Mouse (Mus musculus): ENCODE results near the gene Olfr488.
"Not testable (repeated sequence)": the region's sequence is repeated elsewhere in the genome, so short reads cannot be mapped to it uniquely, and the experiment has no call there.

Olfr488 gene

DNA sequence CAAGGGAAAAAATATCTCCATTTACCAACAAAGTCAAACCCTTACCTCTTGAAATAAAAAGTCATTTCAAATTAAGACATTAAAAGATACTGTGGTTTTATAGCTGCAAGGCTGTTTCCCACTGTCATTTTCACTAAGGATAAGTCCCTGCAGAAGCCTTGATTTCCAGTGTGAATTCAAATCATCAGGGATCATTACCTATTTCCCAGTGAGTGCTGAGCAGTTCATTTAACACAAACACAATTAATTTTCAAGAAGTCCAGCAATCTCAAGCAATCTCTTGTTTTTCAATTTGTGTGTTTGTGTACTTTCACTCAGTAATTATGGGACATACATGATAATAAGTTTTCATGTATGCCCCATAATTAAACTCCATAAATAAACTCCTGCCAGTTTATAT lies at the start of gene Olfr488:
Gene Olfr488, minus strand, starts transcription at position 101 of the 400 bp plus-strand sequence.
- DNase-seq (ENCODE audit: extremely low read depth, low read depth): no peak

DNA sequence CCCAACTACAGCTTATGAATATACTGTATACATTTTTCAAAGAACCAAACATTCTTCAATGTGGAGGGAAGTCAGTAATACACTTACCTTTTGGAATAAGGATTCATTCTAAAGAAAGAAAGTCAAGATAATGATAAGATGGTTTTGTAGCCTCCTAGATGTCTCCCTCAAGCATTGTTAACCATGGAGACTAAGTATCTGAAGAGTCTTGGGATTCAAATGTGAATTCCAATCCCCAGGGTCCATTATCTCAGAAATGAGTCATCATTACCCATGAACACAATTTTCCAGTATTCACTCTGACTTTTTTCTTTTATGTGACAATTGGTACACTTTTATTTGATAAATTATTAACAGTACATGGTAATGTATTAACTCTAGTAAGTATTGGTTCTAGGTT lies 30.7 kb upstream of the Olfr488 start, which contains the start of gene Olfr490:
Gene Olfr490, minus strand, starts transcription at position 101 of the 400 bp plus-strand sequence.
- DNase-seq (ENCODE audit: extremely low read depth, low read depth): no peak

DNA sequence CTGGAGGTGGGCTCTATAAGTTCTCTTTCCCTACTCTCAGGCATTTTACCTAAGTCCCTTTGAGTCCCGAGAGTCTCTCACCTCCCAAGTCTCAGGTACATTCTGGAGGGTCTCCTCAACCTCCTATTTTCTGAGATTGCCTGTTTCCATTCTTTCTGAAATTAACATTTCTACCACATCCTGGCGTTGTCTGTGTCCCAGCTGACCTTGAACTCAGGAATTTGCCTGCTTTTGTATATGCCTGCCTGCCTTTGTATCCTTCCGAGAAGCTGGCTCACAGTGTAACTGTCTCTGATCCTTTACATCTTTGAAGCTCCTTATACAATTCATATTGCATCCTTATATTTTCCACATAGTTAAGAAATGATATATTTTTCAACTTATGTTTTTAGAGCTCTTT lies 24.6 kb downstream of the Olfr488 start:
- DNase-seq (ENCODE audit: extremely low read depth, low read depth): no peak

DNA sequence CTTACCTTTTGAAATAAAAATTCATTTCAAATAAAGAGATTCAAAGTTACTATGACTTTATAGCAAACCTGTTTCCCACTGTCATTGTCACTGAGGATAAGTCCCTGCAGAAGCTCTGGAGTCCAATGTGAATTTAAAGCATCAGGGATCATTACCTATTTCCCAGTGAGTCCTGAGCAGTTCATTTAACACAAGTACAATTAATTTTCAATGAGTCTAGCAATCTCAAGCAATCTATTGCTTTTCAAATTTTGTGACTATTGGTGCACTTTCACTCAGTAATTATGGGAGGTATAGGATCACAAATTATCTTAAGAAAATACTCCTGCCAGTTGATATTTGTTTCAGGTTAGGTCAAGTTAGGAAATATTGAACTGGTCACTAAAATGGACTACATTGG lies 43.6 kb downstream of the Olfr488 start, which contains the start of gene Olfr487:
Gene Olfr487, minus strand, starts transcription at position 101 of the 400 bp plus-strand sequence.
- not testable (repeated sequence) for DNase-seq (ENCODE audit: extremely low read depth, low read depth)
